Mouse (Mus musculus): ENCODE results near the gene Gpr26.

Gene Gpr26

DNA sequence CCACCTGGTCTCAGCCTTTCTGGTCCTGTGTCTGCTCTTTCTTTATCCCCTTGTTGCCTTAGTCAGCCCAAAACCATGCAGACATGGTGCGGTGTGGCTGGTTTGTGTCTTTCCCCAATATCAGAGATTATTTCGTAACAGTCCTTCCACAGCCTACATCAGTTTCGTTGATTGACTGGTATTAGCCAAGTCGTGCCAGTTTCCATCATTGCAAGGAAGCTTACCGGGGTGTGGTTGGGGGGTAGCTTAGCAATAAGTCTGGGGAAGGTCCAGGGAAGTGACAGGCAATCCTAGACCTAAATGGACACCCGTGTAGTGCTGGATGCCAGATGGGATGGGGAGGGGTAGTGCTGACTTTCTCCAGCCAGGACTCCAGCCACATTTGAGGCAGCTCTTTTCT, 59.3 kb downstream of the Gpr26 start:
- CTCF ChIA-PET, result no interaction called here

DNA sequence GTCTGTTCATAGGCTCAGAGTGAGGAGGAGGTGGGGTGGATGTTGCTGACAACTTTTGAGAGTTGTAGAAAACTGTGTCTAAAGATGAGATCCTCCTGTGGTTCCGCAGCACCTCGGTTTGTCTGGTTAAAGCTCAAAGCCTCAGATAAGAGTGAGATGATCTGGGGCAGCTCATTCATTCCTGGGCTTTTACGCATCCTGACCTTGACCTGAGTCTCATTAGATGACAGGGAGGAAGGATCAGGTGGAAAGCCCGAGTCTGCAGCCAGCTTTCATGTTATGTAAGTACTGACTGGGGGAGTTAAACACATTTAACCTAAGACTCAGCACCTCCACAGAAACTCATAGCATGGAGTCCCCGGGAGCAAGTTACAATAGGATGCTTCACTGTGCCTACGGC, 60.4 kb downstream of the Gpr26 start:
- CTCF ChIA-PET, result no interaction called here

DNA sequence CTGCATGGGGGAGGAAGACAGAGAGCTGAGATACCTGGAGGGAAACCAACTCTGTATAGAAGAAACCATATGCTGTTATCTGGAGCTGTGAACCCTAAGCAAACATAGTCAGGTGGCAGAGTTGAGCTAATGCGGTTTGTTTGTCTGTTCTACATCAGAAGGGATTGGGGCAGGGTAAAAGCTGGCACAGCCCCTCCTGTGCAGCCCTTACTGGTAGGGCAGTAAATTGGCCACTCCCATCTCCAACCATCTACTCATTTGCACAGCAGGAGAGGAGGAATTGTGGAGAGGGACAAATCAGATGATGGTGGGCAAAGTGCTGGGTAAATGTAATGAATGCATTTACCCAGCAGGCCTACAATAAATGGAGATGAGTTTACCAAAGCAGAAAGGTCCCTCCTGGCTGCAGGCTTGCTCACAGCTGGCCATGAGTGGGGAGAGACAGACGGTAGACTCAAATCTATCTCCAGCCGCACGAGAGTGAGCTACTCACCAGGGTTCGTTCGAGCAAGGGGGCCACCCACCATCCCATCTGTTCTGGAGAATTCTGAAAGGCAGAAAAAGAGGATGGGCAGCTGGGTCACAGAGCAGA, 65.8 kb downstream of the Gpr26 start:
- CTCF ChIA-PET, result no interaction called here

All from spleen, embryonic (tissue).